Comparison of ENCODE assay signal across 29 mouse cellular contexts in the genomic region with DNA sequence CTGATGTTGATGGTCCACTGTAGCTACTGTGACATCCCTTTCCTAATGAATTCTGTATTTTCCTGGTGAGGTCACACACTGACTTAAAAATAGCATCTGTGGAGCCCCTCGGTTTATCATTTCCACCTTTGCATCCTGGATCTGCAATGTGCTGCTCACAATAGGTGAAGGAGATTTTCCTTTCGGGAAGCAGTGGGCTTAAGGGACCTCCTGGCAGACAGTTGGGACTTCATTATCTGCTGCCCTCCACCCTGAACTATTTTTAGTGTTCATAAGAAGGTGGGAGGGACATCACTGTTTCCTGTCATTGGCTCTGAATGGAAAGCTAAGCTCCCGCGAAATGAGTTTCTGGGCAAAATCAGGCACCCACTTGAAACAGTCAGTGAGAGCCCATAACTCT. TPM values are rescaled to one million over a fixed set of nuclear protein-coding genes. Genes with fewer than 3 reads are reported as not detected.
DNase-seq lines count a peak whose midpoint lies in the region; ATAC-seq and TF ChIP-seq lines count a peak whose summit lies in the region.
"Had no signal": no experiment of that assay in that cellular context is flagged by ENCODE, and none has a peak within 500 bp of the region (broad histone marks: within the 10 kb centered on the region; RNA-seq: fewer than 3 reads in every experiment).

No protein-coding gene starts in this region.

- no peak overlapping the region for H3K9ac ChIP-seq in MEL (ENCODE audit: control insufficient read depth, low read depth, low read length, poor library complexity, severe bottlenecking)
- no peak overlapping the region for H3K9ac ChIP-seq in heart, embryonic 12.5 days
- H3K9ac ChIP-seq in limb, embryonic 15.5 days: no peak overlapping the region
- H3K9ac ChIP-seq: hindbrain, embryonic 13.5 days; midbrain, embryonic 15.5 days; stomach, embryonic 15.5 days had no signal

- TF ChIP-seq CTCF in MEL (IDR thresholded peaks at IDR 0.05 in 2 of 3, conservative IDR thresholded peaks at IDR 0.05 in 1 of 3; ENCODE audit: control insufficient read depth in 1 of 3, insufficient read depth in 1 of 3, low read depth in 2 of 3, low read length in 3 of 3, poor library complexity in 1 of 3, severe bottlenecking in 1 of 3): no peak

- H3K27me3 ChIP-seq in MEL (ENCODE audit: control insufficient read depth in 1 of 2, insufficient read depth in 2 of 2, low read length in 2 of 2): no peaks in the 10 kb centered on the region
- H3K27me3 ChIP-seq in heart, embryonic 12.5 days (replicated peaks): no peaks in the 10 kb centered on the region
- H3K27me3 ChIP-seq in limb, embryonic 15.5 days: no peaks in the 10 kb centered on the region
- H3K27me3 ChIP-seq: CH12.LX; hindbrain, embryonic 13.5 days; midbrain, embryonic 15.5 days; stomach, embryonic 15.5 days had no signal

- no peak for TF ChIP-seq EP300 in MEL (IDR thresholded peaks at IDR 0.05; ENCODE audit: low read depth in 1 of 2, low read length in 2 of 2)

- H3K36me3 ChIP-seq in MEL (ENCODE audit: control insufficient read depth in 1 of 2, insufficient read depth in 2 of 2, low read length in 2 of 2): peaks cover 0 to 12% of the 10 kb centered on the region in 2 experiments; a peak in 2 of 4 replicates
- H3K36me3 ChIP-seq in heart, embryonic 12.5 days: no peaks in the 10 kb centered on the region
- no peaks in the 10 kb centered on the region for H3K36me3 ChIP-seq in limb, embryonic 15.5 days
- H3K36me3 ChIP-seq: hindbrain, embryonic 13.5 days; midbrain, embryonic 15.5 days; stomach, embryonic 15.5 days had no signal

- no peak for TF ChIP-seq POLR2A in MEL (IDR thresholded peaks at IDR 0.05; ENCODE audit: control insufficient read depth in 1 of 2, insufficient read depth in 1 of 2, low read depth in 1 of 2, low read length in 2 of 2, poor library complexity in 1 of 2)

- WGBS in heart, embryonic 12.5 days: 4% methylated on average over 4 of the region's 4 CpGs
- 62% methylated on average over 4 of the region's 4 CpGs for WGBS in limb, embryonic 15.5 days

- H3K4me2 ChIP-seq in heart, embryonic 12.5 days: peak overlapping the region; percentile 51
- H3K4me2 ChIP-seq in limb, embryonic 15.5 days: no peak overlapping the region
- H3K4me2 ChIP-seq: hindbrain, embryonic 13.5 days; midbrain, embryonic 15.5 days; stomach, embryonic 15.5 days had no signal

- DNase-seq in heart, adult 8-10 months (ENCODE audit: low spot score): peak; percentile 38
- no peak for DNase-seq in heart, postnatal 25 days (ENCODE audit: low spot score)
- DNase-seq in MEL (ENCODE audit: low read depth, low spot score): no peak
- DNase-seq in left cerebral cortex, postnatal 36 days (ENCODE audit: low spot score in 2 of 2): no peak
- DNase-seq in urinary bladder, postnatal 14 days (ENCODE audit: low spot score): no peak
- DNase-seq: adrenal gland, postnatal 36 days; cerebellum, adult 18-20 months; cerebellum, postnatal 25 days; embryo, embryonic 11 days; gastrocnemius, adult 2 months; kidney, adult 9 months; kidney, postnatal 4 days; lung, postnatal 36 days; right cerebral cortex, postnatal 14 days; thymus, adult 18-20 months; thymus, postnatal 4 days had no signal

- TF ChIP-seq RAD21 in MEL (IDR thresholded peaks at IDR 0.05; ENCODE audit: low read depth, low read length): no peak

- intact Hi-C loops in heart, postnatal 25 days (cut with DNase I): loop anchor here (5.0 kb wide), 1 partner anchor 73 kb away; no protein-coding TSS in a partner anchor
- intact Hi-C loops in left cerebral cortex, postnatal 36 days (cut with DNase I): no loop called here

- H3K79me2 ChIP-seq in MEL (ENCODE audit: control insufficient read depth, insufficient read depth, low read length, poor library complexity): no peaks in the 10 kb centered on the region

- H3K4me1 ChIP-seq in MEL (ENCODE audit: control insufficient read depth in 1 of 2, insufficient read depth in 2 of 2, low read length in 2 of 2): peaks cover 3 to 23% of the 10 kb centered on the region in 2 experiments; a peak in 3 of 4 replicates
- H3K4me1 ChIP-seq in heart, embryonic 12.5 days (replicated peaks): peaks cover 47% of the 10 kb centered on the region
- peaks cover 11% of the 10 kb centered on the region for H3K4me1 ChIP-seq in limb, embryonic 15.5 days
- H3K4me1 ChIP-seq: hindbrain, embryonic 13.5 days; midbrain, embryonic 15.5 days had no signal

- no peak overlapping the region for H3K4me3 ChIP-seq in MEL (ENCODE audit: control insufficient read depth in 1 of 2, insufficient read depth in 1 of 2, low read depth in 2 of 2, low read length in 2 of 2)
- no peak overlapping the region for H3K4me3 ChIP-seq in heart, embryonic 12.5 days
- no peak overlapping the region for H3K4me3 ChIP-seq in limb, embryonic 15.5 days
- H3K4me3 ChIP-seq: gastrocnemius, adult 2 months; hindbrain, embryonic 13.5 days; midbrain, embryonic 15.5 days; myocyte; stomach, embryonic 15.5 days had no signal

- no peaks in the 10 kb centered on the region for H3K9me3 ChIP-seq in MEL (replicated peaks; ENCODE audit: insufficient read depth, low read length)
- no peaks in the 10 kb centered on the region for H3K9me3 ChIP-seq in heart, embryonic 12.5 days (replicated peaks)
- no peaks in the 10 kb centered on the region for H3K9me3 ChIP-seq in limb, embryonic 15.5 days
- H3K9me3 ChIP-seq: hindbrain, embryonic 13.5 days; midbrain, embryonic 15.5 days; stomach, embryonic 15.5 days had no signal

- H3K27ac ChIP-seq in MEL (ENCODE audit: control insufficient read depth, low read depth, low read length): no peak overlapping the region
- peak overlapping the region; percentile 89 for H3K27ac ChIP-seq in heart, embryonic 12.5 days (ENCODE audit: poor library complexity, severe bottlenecking)
- H3K27ac ChIP-seq in limb, embryonic 15.5 days: 0 out of 2 replicates have a peak overlapping the region, but pooled peaks have one; percentile 38
- H3K27ac ChIP-seq: gastrocnemius, adult 2 months; hindbrain, embryonic 13.5 days; midbrain, embryonic 15.5 days; stomach, embryonic 15.5 days had no signal

- peak; percentile 10; the same call in 1 of the 2 replicates for ATAC-seq in heart, embryonic 12.5 days (ENCODE audit: insufficient number of reproducible peaks, low FRiP score)
- ATAC-seq in limb, embryonic 15.5 days (ENCODE audit: insufficient number of reproducible peaks, low FRiP score, low TSS enrichment, low read depth): no peak
- ATAC-seq: inflammation-experienced regulatory T-cells, adult 6 months; midbrain, embryonic 15.5 days had no signal

TF ChIP-seq in MEL, 35 proteins besides CTCF, POLR2A, EP300 and RAD21:
- TF ChIP-seq USF2 (IDR thresholded peaks at IDR 0.05; ENCODE audit: borderline replicate concordance in 1 of 2, insufficient read depth in 1 of 2, low read depth in 1 of 2, low read length in 2 of 2) (no peak), MEF2A (IDR thresholded peaks at IDR 0.05; ENCODE audit: extremely low read depth, insufficient replicate concordance, low read depth, low read length, poor library complexity, severe bottlenecking) (0 out of 2 replicates have a peak, but pooled peaks have one; percentile 22)

RNA-seq across cellular contexts. Expression of gene Glrp1, which starts 20.9 kb away (rescaled TPM):
- under 1 TPM in 1 of 4 experiments, not detected in 3; 0.19 TPM for total RNA-seq in heart, adult 8-10 months (2022)
- not detected for total RNA-seq in heart, postnatal 25 days (2021)
- not detected in 2 replicates for total RNA-seq in MEL (2012; rRNA removed)
- polyA plus RNA-seq in MEL (2012; ENCODE audit: insufficient read depth in 1 of 2, insufficient read length in 2 of 2, low read depth in 1 of 2, low replicate concordance in 2 of 2, missing spikeins in 1 of 2): not detected
- polyA plus RNA-seq in heart, embryonic 12.5 days (2016; fragmentation: Nextera tagmentation; extraction: Ambion mirVana): 0.09 and 0.11 TPM in 2 replicates
- polyA plus RNA-seq in limb, embryonic 15.5 days (2015; fragmentation: Nextera tagmentation; extraction: Ambion mirVana): 0.14 TPM in 1 of 2 replicates, not detected in the other
- total RNA-seq in left cerebral cortex, postnatal 36 days (2021): not detected
- total RNA-seq: adrenal gland, postnatal 36 days; gastrocnemius, adult 2 months; layer of hippocampus, postnatal 14 days had no signal
- polyA plus RNA-seq: embryonic facial prominence, embryonic 14.5 days; hindbrain, embryonic 13.5 days; inflammation-experienced regulatory T-cells, adult 6 months; limb, embryonic 14.5 days; midbrain, embryonic 15.5 days; neural tube, embryonic 14.5 days; spleen, adult 2 months; stomach, embryonic 15.5 days had no signal
